Mouse (Mus musculus): ENCODE results near the gene Mat1a. TPM values are rescaled to one million over a fixed set of nuclear protein-coding genes. Genes with fewer than 3 reads are reported as not detected.

Gene Mat1a
- total and polyA plus RNA-seq, 3 experiments: not detected

DNA sequence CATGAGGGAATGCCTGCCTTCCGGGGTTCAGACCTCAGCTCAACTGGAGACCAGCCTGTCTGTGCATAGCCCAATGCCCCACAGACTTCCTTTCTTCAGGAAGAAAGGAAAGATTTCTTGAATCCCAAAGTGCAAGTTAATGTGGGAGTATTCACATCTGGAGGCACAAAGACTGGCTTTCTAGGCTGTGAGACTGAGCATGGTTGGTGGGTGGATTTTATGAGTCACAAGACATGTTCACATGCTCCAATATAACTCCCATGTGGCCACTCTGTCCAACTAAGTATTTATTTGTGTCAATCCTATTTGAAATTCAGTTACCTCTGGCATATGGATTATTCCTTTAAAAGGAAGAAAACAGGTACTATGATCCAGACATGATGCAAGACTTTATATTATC is 6.1 kb upstream of the Mat1a start:
- DNase-seq (ENCODE audit: low read depth, low spot score): no peak
- no peak overlapping the region for H3K27ac ChIP-seq (ENCODE audit: control insufficient read depth, low read depth, low read length)
- H3K79me2 ChIP-seq (ENCODE audit: control insufficient read depth, insufficient read depth, low read length, poor library complexity): no peaks in the 10 kb centered on the region
- H3K36me3 ChIP-seq (ENCODE audit: control insufficient read depth in 1 of 2, insufficient read depth in 2 of 2, low read length in 2 of 2): no peaks in the 10 kb centered on the region
- TF ChIP-seq TAL1 (IDR thresholded peaks at IDR 0.05; ENCODE audit: low read length) (no peak), POLR2AphosphoS2 (IDR thresholded peaks at IDR 0.05; ENCODE audit: low read length) (no peak), JUND (IDR thresholded peaks at IDR 0.05; ENCODE audit: low read depth, low read length) (no peak), GABPA (IDR thresholded peaks at IDR 0.05; ENCODE audit: low read depth, low read length) (no peak), RCOR1 (IDR thresholded peaks at IDR 0.05; ENCODE audit: low read depth, low read length) (no peak), POLR2A (IDR thresholded peaks at IDR 0.05; ENCODE audit: control insufficient read depth in 1 of 2, insufficient read depth in 1 of 2, low read depth in 1 of 2, low read length in 2 of 2, poor library complexity in 1 of 2) (no peak), ELF1 (IDR thresholded peaks at IDR 0.05; ENCODE audit: low read depth, low read length) (no peak), CHD2 (IDR thresholded peaks at IDR 0.05; ENCODE audit: low read length) (no peak), TBP (IDR thresholded peaks at IDR 0.05; ENCODE audit: low read depth, low read length) (no peak)
- no peaks in the 10 kb centered on the region for H3K4me1 ChIP-seq (ENCODE audit: control insufficient read depth in 1 of 2, insufficient read depth in 2 of 2, low read length in 2 of 2)
- no peaks in the 10 kb centered on the region for H3K27me3 ChIP-seq (ENCODE audit: control insufficient read depth in 1 of 2, insufficient read depth in 2 of 2, low read length in 2 of 2)
- no peak overlapping the region for H3K4me3 ChIP-seq (ENCODE audit: control insufficient read depth in 1 of 2, insufficient read depth in 1 of 2, low read depth in 2 of 2, low read length in 2 of 2)
- H3K9me3 ChIP-seq (replicated peaks; ENCODE audit: insufficient read depth, low read length): no peaks in the 10 kb centered on the region
- no peak overlapping the region for H3K9ac ChIP-seq (ENCODE audit: control insufficient read depth, low read depth, low read length, poor library complexity, severe bottlenecking)

DNA sequence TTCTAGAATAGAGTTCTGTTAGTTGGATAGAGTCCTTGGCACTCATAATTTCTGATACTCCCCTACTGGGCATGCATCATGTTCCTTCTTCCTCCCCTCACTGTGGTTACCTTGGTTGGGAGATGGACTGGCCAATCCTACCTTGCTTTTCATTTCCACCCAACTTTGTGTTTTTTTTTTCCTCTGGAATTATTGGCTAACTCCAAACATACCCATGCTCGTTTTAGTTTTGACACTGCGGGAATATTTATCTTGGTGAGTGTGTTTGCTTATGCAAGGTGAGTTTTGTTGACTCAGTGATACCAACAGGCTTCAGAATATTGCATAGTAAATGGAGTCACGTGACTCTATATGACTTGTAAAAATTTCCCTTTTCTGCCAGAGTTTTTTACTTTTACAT is 4.1 kb upstream of the Mat1a start:
- H3K4me3 ChIP-seq (ENCODE audit: control insufficient read depth in 1 of 2, insufficient read depth in 1 of 2, low read depth in 2 of 2, low read length in 2 of 2): no peak overlapping the region
- DNase-seq (ENCODE audit: low read depth, low spot score): no peak
- H3K9ac ChIP-seq (ENCODE audit: control insufficient read depth, low read depth, low read length, poor library complexity, severe bottlenecking): no peak overlapping the region
- H3K9me3 ChIP-seq (replicated peaks; ENCODE audit: insufficient read depth, low read length): no peaks in the 10 kb centered on the region
- H3K4me1 ChIP-seq (ENCODE audit: control insufficient read depth in 1 of 2, insufficient read depth in 2 of 2, low read length in 2 of 2): no peaks in the 10 kb centered on the region
- TF ChIP-seq ZC3H11A (IDR thresholded peaks at IDR 0.05; ENCODE audit: low read depth, low read length) (no peak), USF1 (IDR thresholded peaks at IDR 0.05; ENCODE audit: low read depth, low read length) (0 out of 2 replicates have a peak, but pooled peaks have one; percentile 21), USF2 (IDR thresholded peaks at IDR 0.05; ENCODE audit: borderline replicate concordance in 1 of 2, insufficient read depth in 1 of 2, low read depth in 1 of 2, low read length in 2 of 2) (no peak)
- H3K27ac ChIP-seq (ENCODE audit: control insufficient read depth, low read depth, low read length): no peak overlapping the region
- no peaks in the 10 kb centered on the region for H3K27me3 ChIP-seq (ENCODE audit: control insufficient read depth in 1 of 2, insufficient read depth in 2 of 2, low read length in 2 of 2)
- H3K79me2 ChIP-seq (ENCODE audit: control insufficient read depth, insufficient read depth, low read length, poor library complexity): no peaks in the 10 kb centered on the region
- H3K36me3 ChIP-seq (ENCODE audit: control insufficient read depth in 1 of 2, insufficient read depth in 2 of 2, low read length in 2 of 2): no peaks in the 10 kb centered on the region

DNA sequence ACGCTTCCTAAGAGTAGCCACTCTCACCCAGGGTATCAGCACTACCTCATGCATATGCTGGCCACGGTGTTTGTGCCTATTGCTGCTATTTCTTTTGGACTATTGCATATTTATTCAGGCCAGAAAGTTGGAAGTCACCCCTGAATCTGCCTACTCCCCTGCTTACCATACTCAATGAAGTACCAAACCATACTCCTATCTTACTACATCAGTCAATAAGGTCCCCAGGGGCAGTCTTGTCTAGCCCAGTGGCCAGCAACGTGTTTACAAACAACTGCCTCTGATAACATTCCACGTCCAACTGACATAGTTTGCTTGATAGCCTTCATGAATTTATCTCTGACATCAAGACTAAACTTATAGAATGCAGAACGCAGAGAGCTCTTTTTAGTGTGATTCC is 3.6 kb upstream of the Mat1a start:
- Histone ChIP-seq H3K79me2 (ENCODE audit: control insufficient read depth, insufficient read depth, low read length, poor library complexity) (no peaks in the 10 kb centered on the region), H3K27me3 (ENCODE audit: control insufficient read depth in 1 of 2, insufficient read depth in 2 of 2, low read length in 2 of 2) (no peaks in the 10 kb centered on the region), H3K4me1 (ENCODE audit: control insufficient read depth in 1 of 2, insufficient read depth in 2 of 2, low read length in 2 of 2) (no peaks in the 10 kb centered on the region), H3K9ac (ENCODE audit: control insufficient read depth, low read depth, low read length, poor library complexity, severe bottlenecking) (no peak overlapping the region), H3K4me3 (ENCODE audit: control insufficient read depth in 1 of 2, insufficient read depth in 1 of 2, low read depth in 2 of 2, low read length in 2 of 2) (no peak overlapping the region), H3K36me3 (ENCODE audit: control insufficient read depth in 1 of 2, insufficient read depth in 2 of 2, low read length in 2 of 2) (no peaks in the 10 kb centered on the region), H3K27ac (ENCODE audit: control insufficient read depth, low read depth, low read length) (no peak overlapping the region), H3K9me3 (replicated peaks; ENCODE audit: insufficient read depth, low read length) (no peaks in the 10 kb centered on the region)
- TF ChIP-seq CTCF (IDR thresholded peaks at IDR 0.05 in 2 of 3, conservative IDR thresholded peaks at IDR 0.05 in 1 of 3; ENCODE audit: control insufficient read depth in 1 of 3, insufficient read depth in 1 of 3, low read depth in 2 of 3, low read length in 3 of 3, poor library complexity in 1 of 3, severe bottlenecking in 1 of 3) (no peak), USF1 (IDR thresholded peaks at IDR 0.05; ENCODE audit: low read depth, low read length) (no peak), TCF12 (IDR thresholded peaks at IDR 0.05; ENCODE audit: low read depth, low read length) (no peak), E2F4 (IDR thresholded peaks at IDR 0.05; ENCODE audit: borderline replicate concordance, low read depth, low read length) (no peak), ZMIZ1 (IDR thresholded peaks at IDR 0.05; ENCODE audit: low read depth, low read length) (no peak), MYC (IDR thresholded peaks at IDR 0.05; ENCODE audit: low read depth, low read length) (no peak), RAD21 (IDR thresholded peaks at IDR 0.05; ENCODE audit: low read depth, low read length) (no peak), MAFK (IDR thresholded peaks at IDR 0.05; ENCODE audit: borderline replicate concordance, low read depth, low read length) (no peak), HCFC1 (IDR thresholded peaks at IDR 0.05; ENCODE audit: low read depth, low read length) (no peak), MYB (IDR thresholded peaks at IDR 0.05; ENCODE audit: low read depth, low read length) (no peak), SMC3 (IDR thresholded peaks at IDR 0.05; ENCODE audit: low read depth, low read length) (no peak), MEF2A (IDR thresholded peaks at IDR 0.05; ENCODE audit: extremely low read depth, insufficient replicate concordance, low read depth, low read length, poor library complexity, severe bottlenecking) (no peak), KAT2A (conservative IDR thresholded peaks at IDR 0.05; ENCODE audit: low read depth, low read length) (no peak)
- DNase-seq (ENCODE audit: low read depth, low spot score): no peak

Measured in MEL (cell line).